Mouse (Mus musculus) gastrocnemius, postnatal 4 days (tissue): ENCODE data around the gene Sbf2. TPM values are rescaled to one million over a fixed set of nuclear protein-coding genes. Genes with fewer than 3 reads are reported as not detected.
"Not testable (repeated sequence)": the region's sequence is repeated elsewhere in the genome, so short reads cannot be mapped to it uniquely, and the experiment has no call there.

Experiments used
- DNase-seq, 2 experiments: peaks; one replicate each; pipeline ENCODE4 v3.0.0; 2021 to 2022; ENCODE audit warnings: low spot score in 2 of 2, mixed read lengths in 2 of 2
- total RNA-seq, 2 experiments: library from RNA; stranded (reverse); gene quantifications; 2 replicates each; pipeline ENCODE4 v1.2.3; 2021

The Sbf2 gene
- total RNA-seq, 2 experiments from 2014 or later = 50.2 to 55.3 TPM

DNA sequence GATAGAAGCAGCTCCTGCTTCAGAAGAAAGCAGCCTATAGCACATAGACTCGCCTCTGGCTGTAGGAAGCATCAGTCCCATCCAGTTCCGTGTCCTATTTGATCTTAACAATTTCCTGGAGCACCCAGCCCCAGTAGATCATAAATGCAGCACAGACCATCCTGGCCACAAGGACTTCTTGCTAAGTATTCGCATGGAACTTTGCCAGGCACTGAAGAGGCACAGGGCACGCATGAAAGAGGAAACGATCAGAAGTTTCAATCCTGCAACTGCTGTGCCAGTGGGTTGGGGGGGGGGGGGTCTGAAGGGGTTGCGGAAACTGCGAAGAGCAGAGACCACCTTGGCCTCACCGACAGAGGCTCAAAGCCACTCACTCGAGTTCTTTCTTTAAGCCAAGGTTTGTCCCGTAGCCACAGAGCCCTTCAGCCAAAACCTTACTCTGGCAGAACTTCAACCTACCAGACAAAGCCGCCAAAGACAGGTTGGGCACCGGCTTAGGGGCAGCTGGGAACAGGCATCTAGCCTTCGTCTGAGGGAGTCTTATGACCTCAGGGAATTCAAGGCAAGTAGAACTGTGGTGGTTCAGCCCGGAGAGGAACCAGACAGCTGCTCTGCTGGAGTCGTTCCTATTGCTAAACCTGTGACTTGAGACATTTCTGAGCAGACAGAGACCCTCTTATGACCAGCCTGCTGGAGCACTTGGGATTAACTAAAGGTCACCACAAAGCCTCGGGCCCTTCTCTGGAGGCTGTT, 16.6 kb upstream of the Sbf2 start:
- DNase-seq = no peak

GRCm38 (mm10) chr7:110629892-110630666, 15.4 kb upstream of the Sbf2 start:
- peak; percentile 79 to 86 for DNase-seq

GRCm38 (mm10) chr7:110628611-110629354, 14.1 kb upstream of the Sbf2 start:
- DNase-seq = peak in 1 of 2 experiments; percentile 49

- DNase-seq = no peak
These were observed 13.5 kb upstream of the Sbf2 start for GRCm38 (mm10) chr7:110628273-110628600.

GRCm38 (mm10) chr7:110627486-110628272, 13.0 kb upstream of the Sbf2 start, which contains the start of gene Adm:
TSS of gene Adm (plus strand) at chr7:110627661.
- DNase-seq = peak; percentile 59 to 83

DNA sequence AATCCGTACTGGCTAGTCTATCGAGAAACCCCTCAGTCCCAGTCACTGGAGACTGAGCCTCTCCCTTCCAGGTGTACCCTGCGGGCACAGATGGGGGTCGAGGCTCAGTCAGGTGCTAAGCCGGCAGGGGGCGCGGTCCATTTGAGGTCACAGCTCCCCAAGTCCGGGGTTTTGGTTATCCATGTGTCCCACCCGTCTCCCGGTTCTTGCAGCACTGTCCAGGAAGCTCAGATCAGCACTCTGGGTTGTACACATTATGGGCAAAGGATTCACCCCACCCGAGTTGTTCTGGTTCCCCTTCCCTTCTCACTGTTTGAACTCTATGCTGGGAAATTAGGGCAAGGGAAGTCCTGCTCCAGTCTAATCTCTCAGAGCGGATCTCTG, 12.4 kb upstream of the Sbf2 start:
- peak in 1 of 2 experiments; percentile 31 for DNase-seq

DNA sequence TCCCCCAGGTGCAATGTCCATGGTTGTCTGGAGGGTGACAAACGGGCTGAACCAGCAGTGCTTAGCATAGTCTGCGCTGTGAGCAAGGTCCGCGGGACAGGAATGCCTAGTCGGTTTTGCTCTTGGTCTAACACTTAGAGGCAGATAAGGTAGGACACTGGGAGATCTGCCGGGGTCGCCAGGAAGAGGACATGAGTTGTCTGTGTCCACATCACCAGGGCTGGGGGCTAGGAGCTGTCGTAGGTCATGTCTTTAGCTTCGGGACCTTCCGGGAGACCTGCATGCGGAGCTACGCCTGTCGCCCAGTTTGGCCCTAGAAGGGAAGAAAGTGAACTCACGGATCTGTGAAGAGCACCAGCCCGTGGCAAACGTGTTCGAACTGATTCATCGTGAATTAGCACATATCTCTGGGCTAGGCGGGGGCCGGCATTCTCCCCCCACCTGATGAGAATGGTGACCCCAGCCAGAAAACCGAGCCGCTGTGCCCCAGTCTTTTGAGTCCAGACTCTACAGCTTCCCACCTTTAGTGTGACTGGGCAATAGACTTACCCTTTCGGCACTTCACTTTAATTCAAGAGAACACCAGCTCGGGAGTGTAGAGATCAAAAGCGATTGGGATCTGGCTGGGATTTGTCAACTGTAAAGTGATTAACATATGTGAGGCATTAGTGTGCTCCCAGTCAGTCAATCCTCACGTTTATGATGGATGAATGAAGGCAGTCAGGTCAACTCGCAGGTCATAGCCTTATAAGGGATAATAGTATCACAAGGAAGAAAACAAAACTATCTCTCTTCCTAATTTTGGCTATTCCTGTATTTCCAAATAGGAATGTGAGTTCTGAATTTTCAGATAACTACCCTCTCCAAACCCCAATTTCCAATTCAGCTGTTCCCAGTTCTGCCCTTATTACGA, 11.7 kb upstream of the Sbf2 start:
- DNase-seq = no peak

DNA sequence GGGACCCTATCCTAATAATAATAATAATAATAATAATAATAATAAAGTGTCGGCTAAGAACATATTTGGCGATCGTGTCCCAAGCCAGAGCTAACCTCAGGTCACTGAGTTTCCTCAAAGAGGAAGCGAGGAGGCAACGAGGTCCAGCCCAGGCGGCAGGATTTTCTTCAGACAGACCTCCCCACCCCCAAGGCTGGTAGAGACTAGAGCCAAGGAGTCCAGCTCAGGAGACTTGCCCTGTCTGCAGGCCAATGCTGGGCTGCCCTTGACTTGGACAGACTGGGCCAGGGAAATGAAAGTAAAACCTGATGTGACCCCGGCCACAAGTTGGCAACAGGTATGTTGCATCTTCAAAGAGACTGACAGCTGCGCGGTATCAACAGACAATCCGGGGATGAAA, 10.8 kb upstream of the Sbf2 start:
- DNase-seq = no peak

DNA sequence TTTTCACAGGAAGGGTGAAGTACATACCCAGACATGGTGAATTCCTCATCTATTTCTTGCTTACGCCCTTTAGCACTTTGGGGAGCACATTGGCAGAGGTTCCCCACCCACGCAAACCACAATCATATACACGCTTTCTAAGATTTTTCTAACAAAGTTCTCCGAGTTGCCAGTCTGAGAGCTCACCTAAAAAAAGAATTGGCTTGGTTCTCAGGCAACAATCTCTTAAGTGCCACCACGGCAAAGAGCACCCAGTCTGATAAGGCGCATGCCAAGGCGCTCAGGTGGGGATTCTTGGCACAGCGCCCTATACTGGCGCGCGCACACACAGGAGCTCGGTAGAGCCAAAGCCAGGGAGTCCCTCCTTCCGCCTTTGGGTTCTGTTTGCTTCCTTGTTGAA, 10.2 kb upstream of the Sbf2 start:
- no peak for DNase-seq

DNA sequence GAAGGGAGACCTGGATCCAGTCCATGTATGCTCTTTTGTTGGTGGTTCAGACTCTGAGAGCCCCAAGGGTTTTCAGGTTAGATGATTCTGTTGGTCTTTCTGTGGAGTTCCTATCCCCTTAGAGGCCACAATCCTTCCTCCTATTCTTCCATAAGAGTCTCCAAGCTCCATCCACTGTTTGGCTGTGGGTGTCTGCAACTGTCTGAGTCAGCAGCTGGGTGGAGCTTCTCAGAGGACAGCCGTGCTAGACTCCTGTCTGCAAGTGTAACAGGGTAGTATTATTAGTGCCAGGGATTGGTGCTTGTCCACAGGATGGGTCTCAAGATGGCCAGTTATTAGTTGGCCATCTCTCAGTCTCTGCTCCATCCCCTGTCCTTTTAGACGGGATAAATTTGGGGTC, 9.3 kb upstream of the Sbf2 start:
- no peak for DNase-seq

GRCm38 (mm10) chr7:110619086-110619611, 4.4 kb upstream of the Sbf2 start:
- DNase-seq = no peak

DNA sequence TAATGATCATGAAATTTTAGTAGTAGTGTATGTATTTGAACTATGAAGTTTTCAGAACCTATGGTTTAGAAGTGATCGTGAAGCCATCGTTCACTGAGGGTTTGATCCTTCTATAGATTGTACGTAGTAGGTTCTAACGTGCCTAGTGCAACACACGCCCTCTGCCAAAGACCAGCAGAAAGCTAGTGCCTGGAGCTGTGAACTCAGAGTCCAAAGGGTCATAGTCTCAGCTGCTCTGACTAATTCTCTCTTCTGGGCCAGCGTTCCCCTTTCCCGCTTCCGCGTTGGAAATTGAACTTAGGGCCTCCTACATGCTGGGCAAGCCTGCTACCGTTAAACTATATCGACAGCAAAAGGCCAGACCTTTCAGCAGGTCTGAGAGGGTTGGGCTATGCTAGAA, 1.1 kb upstream of the Sbf2 start:
- DNase-seq = no peak

DNA sequence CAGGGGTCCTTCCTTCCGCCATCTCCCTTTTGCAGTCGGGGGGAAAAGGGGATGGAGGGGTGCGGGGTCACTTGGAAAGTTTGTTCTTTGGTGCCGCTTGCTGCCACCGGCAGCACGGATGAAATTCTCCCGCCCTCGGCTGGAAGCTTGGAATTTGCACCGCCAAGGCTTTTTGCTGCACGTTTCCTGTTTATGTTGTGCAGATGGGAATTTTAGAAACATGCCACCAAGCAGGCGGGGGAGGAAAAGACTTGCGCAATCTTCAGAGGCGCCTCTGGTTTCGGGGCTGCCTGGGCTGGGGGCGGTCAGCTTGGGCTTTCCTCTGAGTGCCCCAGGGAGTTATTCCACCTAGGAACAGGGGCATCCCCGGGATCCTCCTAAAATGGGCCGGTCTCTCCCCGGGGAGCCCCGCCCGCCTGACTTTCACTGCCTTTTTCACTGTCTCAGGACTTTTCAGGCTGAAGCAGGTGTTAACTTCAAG, 469 bp upstream of the Sbf2 start:
- peak in 1 of 2 experiments; percentile 52 for DNase-seq

- no peak for DNase-seq
These were observed 1.2 kb downstream of the Sbf2 start for GRCm38 (mm10) chr7:110613381-110614132.

DNA sequence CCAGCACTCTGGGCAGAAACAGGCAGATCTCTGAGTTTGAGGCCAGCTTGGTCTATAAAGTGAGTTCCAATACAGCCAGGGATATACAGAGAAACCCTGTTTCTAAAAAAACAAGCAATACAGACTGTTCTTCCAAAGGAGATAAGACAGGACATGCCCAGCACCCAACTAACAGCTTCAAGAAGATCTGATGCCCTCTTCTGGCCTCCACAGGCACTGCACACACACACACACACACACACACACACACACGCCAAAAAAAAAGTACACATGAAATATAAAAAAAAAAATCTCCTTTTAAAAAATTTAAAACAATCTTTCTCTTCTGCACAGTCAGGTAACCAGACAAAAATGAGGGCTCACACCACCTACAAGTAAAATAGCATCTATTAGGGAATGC, 7.8 kb downstream of the Sbf2 start:
- DNase-seq = no peak

DNA sequence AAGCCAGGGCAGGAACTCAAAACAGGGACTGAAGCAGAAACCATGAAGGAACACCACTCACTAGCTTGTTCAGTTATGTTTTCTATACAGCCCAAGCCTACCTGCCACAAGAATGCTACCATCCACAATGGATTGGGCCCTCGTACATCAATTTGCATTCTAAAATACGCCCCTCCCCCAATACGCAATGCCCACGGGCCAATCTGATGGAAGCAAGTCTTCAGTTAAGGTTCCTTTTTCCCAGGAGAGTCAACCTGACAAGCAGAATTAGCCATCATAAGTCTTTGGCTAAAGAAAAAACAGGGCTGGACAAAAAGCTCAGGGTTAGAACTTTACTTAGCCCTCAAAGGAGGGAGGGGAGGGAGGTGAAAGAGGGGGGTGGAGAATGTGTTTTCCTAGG, 9.2 kb downstream of the Sbf2 start:
- no peak for DNase-seq

DNA sequence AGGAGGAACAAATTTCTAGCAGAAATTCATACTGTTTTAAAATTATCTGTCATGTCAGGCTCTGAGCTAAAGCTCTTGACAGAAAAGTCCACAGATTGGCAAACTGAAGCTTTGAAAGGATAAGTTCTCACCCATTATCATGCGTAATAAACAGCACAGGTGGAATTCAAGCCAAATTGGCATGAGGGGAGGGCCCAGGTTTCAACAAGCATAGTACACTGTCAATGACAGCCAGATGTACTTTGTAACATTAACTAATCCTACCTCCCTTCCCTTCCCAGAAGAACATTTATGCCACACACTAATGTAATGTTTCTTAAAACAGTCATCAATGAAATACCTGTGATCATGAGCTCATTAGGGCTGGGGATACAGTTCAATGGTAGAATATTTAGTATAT, 17.6 kb downstream of the Sbf2 start:
- no peak for DNase-seq

- DNase-seq = not testable (repeated sequence)
These were observed 20.7 kb downstream of the Sbf2 start for GRCm38 (mm10) chr7:110593991-110594390.

DNA sequence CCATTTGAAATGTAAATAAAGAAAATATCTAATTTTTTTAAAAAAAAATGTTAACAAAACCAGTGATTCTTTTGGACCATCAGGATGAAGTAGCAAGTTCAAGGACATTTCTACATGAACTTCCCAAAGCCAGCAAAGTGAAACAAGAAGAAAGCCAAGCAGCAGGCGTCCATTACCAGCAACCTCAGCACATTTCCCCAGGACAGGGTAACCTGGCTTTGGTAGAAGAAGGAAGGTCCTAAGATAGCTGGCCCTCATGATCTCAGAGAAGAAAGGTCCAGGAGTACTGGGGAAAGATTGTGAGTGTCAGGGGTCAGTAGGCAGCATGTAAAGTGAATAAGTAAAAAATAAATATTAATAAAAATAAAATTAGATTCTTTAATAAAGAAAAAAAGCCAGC, 27.0 kb downstream of the Sbf2 start:
- DNase-seq = no peak
